Mouse (Mus musculus): ENCODE results near the gene Slc39a9.
A peak's percentile ranks its signal among the peaks of the same experiment; 100 is the strongest.

The Slc39a9 gene

DNA sequence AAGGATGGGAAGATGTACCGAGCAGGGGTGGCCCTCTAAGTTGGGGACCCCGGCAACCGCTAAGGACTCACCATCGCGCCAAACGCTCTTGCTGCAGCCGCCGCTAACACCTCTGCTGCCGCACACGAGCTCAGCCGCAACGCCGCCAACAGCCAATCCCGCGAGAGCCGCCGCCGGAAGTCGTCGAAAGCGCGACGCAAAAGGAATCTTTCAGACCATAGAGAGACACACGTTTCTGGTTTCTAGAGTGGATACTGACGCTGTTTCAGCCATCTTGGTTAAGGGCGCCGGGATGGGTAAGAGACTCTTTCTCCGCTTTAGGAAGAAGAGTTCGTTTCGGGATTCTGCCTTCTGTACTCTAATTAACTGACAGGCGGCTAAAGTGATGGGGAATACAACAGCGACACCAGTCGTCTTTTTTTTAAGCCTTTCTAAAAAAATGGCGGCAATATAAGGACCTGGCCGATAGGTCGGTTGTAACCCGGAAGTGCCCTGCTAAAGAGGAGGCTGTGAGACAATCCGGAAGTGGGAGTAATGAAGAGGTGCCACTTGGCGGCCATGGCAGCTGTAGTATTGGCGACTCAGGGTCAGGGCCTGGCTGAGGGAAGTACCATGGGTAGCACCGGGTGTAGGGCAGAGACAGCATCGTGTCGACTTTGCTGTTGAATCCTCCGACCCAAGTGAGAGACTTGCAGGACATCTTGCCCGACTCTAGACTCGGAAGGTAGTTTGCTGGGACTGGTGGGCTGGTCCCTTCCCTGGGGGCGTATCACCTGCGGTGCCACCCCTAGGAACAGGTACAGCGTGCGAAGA, at the start of gene Slc39a9, which contains the start of gene Erh:
Gene Slc39a9, plus strand, starts transcription at position 191 of the 813 bp plus-strand sequence.
Gene Erh, minus strand, starts transcription at position 649 of the 813 bp plus-strand sequence.
- peak; percentile 98 for DNase-seq (ENCODE audit: low spot score)

- no peak for DNase-seq (ENCODE audit: low spot score)
Observed at GRCm38 (mm10) chr12:80594141-80594540, 49.5 kb upstream of the Slc39a9 start.

DNA sequence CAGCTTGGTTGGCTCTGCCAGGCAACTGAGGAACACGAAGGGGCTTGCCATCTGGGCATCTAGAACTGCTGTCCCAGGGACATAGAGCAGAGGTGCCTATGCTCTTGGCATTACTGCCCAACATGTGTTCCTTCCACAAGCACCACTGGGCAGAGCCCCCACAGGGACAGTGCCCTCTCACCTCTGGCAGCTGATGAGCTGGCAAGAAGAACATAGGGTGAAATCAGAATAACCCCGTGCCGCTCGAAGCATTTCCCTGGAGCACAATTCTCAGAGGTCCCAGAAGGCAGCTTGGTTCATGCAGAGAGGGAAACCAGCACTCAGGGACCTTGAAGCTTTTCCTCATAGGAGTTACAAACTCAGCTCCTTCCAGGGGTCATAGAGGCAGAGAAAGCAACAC, 48.9 kb upstream of the Slc39a9 start:
- DNase-seq (ENCODE audit: low spot score), result no peak

DNA sequence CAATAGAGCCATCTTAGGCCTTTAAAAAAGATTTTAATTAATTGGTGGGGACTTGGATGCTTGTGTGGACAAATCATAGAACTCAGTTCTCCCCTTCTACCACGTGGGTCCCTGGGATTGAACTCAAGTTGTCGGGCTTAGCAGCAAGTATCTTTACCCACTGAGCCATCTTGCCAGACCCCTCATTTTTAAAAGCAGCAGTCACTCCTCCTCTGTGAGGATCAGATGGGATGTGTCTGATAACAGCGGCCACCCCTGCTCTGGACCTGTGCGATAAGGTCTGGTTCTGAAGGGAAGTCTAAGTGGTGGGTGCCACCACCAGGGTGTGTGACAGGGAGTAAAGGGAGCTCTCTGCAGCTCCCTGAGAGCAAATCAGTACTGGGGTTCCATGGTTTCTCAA, 48.1 kb upstream of the Slc39a9 start:
- no peak for DNase-seq (ENCODE audit: low spot score)

GRCm38 (mm10) chr12:80595968-80596367, 47.7 kb upstream of the Slc39a9 start:
- no peak for DNase-seq (ENCODE audit: low spot score)

DNA sequence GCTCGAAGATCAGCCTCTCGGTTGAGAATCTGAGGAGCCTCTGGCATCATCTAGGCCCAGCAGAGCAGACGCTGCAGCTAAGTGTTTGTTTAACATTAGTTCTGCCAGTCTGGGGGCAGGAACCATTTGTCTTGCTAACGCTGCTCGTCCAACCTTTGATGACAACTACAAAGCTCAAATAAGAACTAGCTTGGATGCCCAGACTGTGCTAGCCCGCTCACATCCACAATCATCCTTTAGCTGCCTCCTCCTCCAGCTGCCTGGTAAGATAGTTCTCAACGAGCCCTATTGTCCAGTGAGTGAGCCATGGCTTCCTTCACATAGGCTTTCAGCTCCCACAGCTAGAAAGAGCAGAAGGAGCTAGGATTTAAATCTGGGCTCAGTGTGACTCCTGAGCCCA, 45.4 kb upstream of the Slc39a9 start:
- no peak for DNase-seq (ENCODE audit: low spot score)

- DNase-seq (ENCODE audit: low spot score), result peak; percentile 11
Observed at GRCm38 (mm10) chr12:80598756-80599155, 44.9 kb upstream of the Slc39a9 start.

DNA sequence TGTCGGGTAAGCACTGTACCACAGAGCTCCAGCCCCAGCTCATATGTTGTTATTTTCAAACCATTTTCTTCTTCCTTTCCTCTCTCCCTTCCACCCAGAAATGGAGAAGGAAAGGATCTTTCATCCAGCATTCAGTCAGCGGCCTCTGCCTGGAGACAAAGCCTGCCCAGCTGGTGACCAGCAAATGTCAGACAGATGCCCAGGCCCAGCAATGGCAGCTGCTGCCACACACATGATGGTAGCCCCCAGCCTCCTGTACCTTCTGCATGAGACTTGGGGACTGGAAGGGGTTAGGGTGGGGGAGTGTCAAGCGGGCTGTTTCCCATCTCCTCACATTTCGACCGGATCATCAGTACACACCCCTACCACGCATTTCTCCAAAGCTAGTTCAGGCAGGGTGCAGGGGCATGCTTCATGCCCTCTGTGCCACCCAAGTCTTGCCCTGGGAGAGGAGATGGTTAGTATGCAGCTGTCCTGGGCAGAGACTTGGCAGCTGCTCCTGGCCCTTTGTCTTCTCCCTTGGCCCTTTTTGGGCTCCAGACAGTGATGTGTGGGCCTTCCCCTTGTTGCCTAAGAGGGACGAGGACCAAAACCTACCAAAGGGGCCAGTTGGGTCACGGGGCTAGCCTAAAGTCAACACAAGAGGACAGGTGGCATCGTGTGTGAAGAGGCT, 42.0 kb upstream of the Slc39a9 start:
- no peak for DNase-seq (ENCODE audit: low spot score)

DNA sequence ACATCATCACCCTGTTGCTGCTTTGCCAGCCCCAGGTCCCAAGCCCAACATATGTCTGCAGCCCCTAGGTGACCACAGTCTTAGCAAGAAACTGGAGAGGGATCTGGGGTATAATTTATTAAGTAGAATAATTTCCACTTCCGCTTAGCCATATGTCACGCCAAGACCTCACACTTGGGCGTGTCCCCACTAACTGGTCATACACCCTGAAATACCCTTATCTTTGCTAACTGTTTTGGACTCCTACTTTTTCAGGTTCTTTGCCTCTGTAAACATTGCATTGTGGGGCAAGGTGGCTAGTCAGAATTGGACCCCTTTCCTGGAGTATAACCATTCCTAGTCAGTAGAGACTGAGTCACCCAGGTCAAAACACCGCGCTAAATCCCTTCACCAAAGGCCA, 41.3 kb upstream of the Slc39a9 start:
- DNase-seq (ENCODE audit: low spot score), result no peak

GRCm38 (mm10) chr12:80603566-80603965, 40.1 kb upstream of the Slc39a9 start:
- DNase-seq (ENCODE audit: low spot score), result no peak

DNA sequence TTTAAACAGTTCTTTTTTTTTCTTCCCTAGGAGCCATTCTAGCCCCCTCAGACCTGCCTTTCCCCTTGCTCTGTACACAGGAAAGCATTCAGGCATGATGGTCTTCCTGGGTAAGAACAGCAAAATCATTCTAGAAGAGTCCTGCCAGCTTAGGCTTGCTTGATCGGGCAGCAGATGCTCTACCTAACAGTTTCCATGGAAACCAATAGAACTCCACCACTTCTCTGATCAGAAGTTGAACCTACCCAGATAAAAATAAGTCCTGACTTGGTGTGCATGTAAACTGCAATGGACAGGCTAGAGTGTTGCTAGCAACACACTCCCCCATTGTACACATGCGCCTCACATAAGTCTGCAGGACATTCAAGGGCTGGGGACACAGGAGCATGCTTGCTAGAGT, 39.5 kb upstream of the Slc39a9 start:
- no peak for DNase-seq (ENCODE audit: low spot score)

DNA sequence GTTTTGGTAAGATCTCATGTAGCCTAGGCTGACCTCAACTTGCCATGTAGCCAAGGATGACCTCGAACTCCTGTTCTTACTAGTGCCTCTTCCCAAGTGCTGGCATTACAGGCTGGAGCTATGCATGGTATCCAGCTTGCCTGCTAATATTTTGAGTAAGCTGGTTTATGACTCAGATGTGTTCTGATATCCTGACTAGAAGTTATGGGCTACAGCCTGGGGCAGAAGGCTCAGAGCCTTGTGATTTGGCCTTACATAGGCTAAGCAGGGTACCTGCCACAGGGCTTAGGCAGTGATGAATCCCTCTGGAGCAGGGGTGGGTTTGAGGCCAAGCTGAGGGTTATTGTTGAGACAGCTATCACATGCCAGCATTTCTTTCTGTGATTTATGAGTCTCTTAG, 35.1 kb upstream of the Slc39a9 start:
- DNase-seq (ENCODE audit: low spot score), result no peak

DNA sequence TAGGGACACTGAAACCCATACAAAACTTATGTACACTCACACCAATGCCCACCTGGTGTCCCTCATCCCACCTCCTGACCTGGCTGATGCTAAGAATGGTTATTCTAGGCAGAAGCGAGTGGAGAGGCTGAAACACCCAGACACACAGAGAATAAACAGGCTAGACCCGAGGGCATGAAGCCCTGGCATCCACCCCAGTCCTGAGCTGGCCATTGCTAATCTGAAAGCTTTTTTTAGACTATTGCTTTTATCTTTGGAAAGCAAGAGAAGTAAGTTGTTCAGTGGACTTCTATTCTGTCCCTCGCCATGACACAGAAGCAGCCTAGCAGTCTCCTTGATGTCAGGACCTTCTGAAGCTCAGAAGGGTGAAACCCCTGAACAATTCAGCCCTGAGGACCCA, 33.8 kb upstream of the Slc39a9 start:
- DNase-seq (ENCODE audit: low spot score), result no peak

GRCm38 (mm10) chr12:80612113-80612791, 31.4 kb upstream of the Slc39a9 start:
- DNase-seq (ENCODE audit: low spot score), result no peak

- no peak for DNase-seq (ENCODE audit: low spot score)
Observed at GRCm38 (mm10) chr12:80615371-80616257, 28.1 kb upstream of the Slc39a9 start.

GRCm38 (mm10) chr12:80620501-80620900, 23.2 kb upstream of the Slc39a9 start:
- DNase-seq (ENCODE audit: low spot score), result no peak

DNA sequence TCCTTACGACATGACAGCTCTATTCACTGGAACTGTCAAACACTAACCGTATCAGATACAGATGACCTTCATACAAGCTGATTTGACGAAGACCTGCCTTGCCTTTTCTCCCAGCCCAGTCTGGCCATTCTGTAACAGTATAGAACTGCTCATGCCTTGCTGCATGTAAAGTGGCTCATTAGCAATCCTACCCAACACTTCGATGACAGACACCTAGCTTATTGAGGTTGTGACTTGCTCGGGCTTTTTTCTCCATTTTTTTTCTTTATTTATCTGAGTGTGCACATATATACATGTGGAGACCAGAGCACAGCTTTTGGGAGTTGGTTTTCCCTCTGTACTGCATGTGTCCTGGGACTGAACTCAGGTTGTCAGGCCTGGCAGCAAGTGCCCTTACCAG, 11.9 kb upstream of the Slc39a9 start:
- no peak for DNase-seq (ENCODE audit: low spot score)

- peak; percentile 79 for DNase-seq (ENCODE audit: low spot score)
Observed at GRCm38 (mm10) chr12:80642725-80643692, 674 bp upstream of the Slc39a9 start.

- peak; percentile 57 for DNase-seq (ENCODE audit: low spot score)
Observed at GRCm38 (mm10) chr12:80644506-80644868, 804 bp downstream of the Slc39a9 start.

DNA sequence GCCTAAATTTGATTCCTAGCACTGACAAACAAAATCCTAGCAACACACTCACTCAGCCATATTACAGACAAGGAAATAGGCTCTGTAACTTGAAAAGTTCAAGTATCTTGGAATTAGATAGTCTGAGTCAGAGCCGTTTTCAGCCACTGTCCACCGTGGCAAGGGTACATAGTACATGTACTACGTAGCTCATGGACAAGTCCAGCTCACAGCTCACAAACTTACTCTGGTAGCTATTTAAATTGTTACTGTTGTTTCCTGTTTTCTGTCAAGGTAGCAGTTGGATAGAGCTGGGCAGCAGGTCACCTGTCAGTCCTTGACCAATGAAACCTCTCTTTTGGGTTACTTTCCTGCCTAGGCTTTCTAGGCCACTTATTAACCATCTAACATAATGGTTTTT, 2.7 kb downstream of the Slc39a9 start:
- no peak for DNase-seq (ENCODE audit: low spot score)

Measured in MN1 (cell line).